Mouse (Mus musculus) kidney, adult 2 months (tissue): ENCODE results near the gene Spocd1. TPM values are rescaled to one million over a fixed set of nuclear protein-coding genes. Genes with fewer than 3 reads are reported as not detected.

Experiments used
- DNase-seq: peaks from one replicate; pipeline ENCODE4 v3.0.0; 2021
- H3K27ac ChIP-seq: fragments of 200-500 bp; 2 replicates; pipeline ENCODE4 v1.5.1; 2012; ENCODE audit warnings: low read depth, low read length, control low read depth, inconsistent platforms; ENCODE audit not compliant: insufficient read depth
- H3K27me3 ChIP-seq: fragments of 200-500 bp; replicated peaks from 2 replicates; pipeline ENCODE4 v1.6.1; 2012; ENCODE audit warnings: mild to moderate bottlenecking, moderate library complexity, low read length, inconsistent platforms; ENCODE audit not compliant: control insufficient read depth, insufficient read depth
- H3K36me3 ChIP-seq: fragments of 200-500 bp; 2 replicates; pipeline ENCODE4 v1.6.1; 2012; ENCODE audit warnings: mild to moderate bottlenecking, moderate library complexity, low read length, inconsistent platforms; ENCODE audit not compliant: control insufficient read depth, insufficient read depth
- H3K4me1 ChIP-seq: fragments of 200-500 bp; 2 replicates; pipeline ENCODE4 v1.6.1; 2011; ENCODE audit warnings: low read length; ENCODE audit not compliant: control insufficient read depth, insufficient read depth
- H3K4me3 ChIP-seq: fragments of 200-500 bp; 2 replicates; pipeline ENCODE4 v1.5.1; 2011; ENCODE audit warnings: mild to moderate bottlenecking, low read depth, low read length, control low read depth; ENCODE audit not compliant: insufficient read depth
- CTCF ChIP-seq: fragments of 200-500 bp; conservative IDR thresholded peaks from 2 replicates; pipeline ENCODE4 v1.5.1; 2011; ENCODE audit warnings: low read depth, mild to moderate bottlenecking, control low read depth, low read length, moderate library complexity, mixed read lengths; ENCODE audit not compliant: insufficient read depth, insufficient read length
- POLR2A ChIP-seq: fragments of 200-500 bp; IDR thresholded peaks from one replicate; pipeline ENCODE4 v1.6.1; 2011; ENCODE audit warnings: low read depth, low read length, control low read depth
- WGBS: fragments of 180-500 bp; shearing (Covaris S2); methylation state at CpG from one replicate; pipeline ENCODE4 v1.1.7; 2018; 5-methylcytosine and 5-hydroxymethylcytosine counted together
- polyA plus RNA-seq: library from polyadenylated mRNA; depleted of rRNA; stranded (reverse); fragments of >200 nt; gene quantifications from 2 replicates; pipeline ENCODE4 v1.2.3, GENCODE M21; 2012; rRNA removed

The Spocd1 gene
- not detected in 2 replicates for polyA plus RNA-seq

DNA sequence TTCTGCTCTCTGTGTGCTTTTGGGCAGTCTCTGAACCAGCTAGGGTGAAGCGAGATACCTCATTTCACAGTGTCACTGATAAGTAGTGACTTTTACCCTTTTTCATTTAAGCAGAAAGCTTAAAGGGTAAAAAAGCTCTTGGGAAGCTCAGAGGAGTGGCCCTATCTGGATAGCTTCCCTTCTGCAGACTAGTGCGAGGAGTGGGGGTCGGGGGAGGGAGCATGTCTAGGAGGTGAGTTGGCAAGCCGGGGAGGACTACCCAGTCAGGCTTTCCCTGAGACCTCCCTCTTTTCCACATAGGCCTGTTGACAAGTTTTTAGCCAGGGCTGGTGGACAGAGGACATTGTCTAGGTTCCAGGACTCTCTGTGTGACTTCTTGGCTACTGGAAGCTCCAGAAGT, at the start of gene Spocd1:
Gene Spocd1, plus strand, starts transcription at position 301 of the 400 bp plus-strand sequence.
- Histone ChIP-seq H3K4me1 (no peaks in the 10 kb centered on the region), H3K4me3 (no peak within 1 kb of the TSS), H3K27ac (no peak within 1 kb of the TSS), H3K27me3 (no peaks in the 10 kb centered on the region), H3K36me3 (no peaks in the 10 kb centered on the region)
- WGBS = 68% methylated on average over 4 of the region's 4 CpGs
- no peak for DNase-seq
- TF ChIP-seq CTCF (no peak), POLR2A (no peak)

DNA sequence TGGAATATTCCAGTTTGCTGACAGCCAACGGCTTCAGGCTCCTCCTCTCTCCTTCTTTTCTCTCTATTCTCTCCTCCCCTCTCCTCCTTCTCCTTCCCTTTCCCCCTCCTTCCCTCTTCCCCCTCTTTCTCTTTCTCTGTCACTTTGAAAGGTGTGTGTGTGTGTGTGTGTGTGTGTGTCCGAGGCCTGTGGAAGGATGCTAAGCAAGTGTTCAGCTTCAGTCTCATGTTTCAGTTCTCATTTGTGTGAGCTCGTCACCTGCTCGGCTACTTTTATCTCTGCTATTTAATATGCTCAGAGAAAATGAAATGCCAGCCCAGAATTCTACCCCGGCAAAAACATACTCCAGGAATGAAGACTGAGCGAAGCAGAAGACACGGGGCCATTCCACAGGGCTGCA, 48.4 kb upstream of the Spocd1 start:
- Histone ChIP-seq H3K4me3 (no peak overlapping the region), H3K4me1 (peaks cover 7% of the 10 kb centered on the region), H3K27me3 (no peaks in the 10 kb centered on the region), H3K27ac (no peak overlapping the region), H3K36me3 (no peaks in the 10 kb centered on the region)
- TF ChIP-seq CTCF (no peak), POLR2A (no peak)
- WGBS = 77% methylated on average over 7 of the region's 7 CpGs
- no peak for DNase-seq

DNA sequence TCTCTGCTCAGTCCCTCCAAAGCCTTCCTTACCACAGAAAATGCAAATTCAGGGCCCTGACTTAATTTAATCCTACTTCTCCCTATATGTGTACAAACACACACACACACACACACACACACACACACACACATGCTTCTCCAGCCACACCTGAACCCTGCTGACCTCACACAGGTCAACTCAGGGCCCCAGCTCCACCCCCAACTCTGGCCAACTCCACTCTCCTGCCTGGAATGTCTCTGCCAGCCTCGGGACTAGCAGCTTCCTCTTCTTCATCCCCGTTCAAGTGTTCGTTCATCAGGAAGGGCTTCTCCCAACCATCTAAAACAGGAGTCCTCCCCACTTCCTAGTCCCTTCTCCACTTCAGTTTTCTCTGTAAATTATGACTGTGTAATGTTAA, 47.4 kb upstream of the Spocd1 start:
- Histone ChIP-seq H3K36me3 (no peaks in the 10 kb centered on the region), H3K27ac (no peak overlapping the region), H3K4me1 (peaks cover 7% of the 10 kb centered on the region), H3K4me3 (no peak overlapping the region), H3K27me3 (no peaks in the 10 kb centered on the region)
- DNase-seq = no peak
- TF ChIP-seq POLR2A (no peak), CTCF (no peak)
- 28% methylated on average over 3 of the region's 3 CpGs for WGBS

DNA sequence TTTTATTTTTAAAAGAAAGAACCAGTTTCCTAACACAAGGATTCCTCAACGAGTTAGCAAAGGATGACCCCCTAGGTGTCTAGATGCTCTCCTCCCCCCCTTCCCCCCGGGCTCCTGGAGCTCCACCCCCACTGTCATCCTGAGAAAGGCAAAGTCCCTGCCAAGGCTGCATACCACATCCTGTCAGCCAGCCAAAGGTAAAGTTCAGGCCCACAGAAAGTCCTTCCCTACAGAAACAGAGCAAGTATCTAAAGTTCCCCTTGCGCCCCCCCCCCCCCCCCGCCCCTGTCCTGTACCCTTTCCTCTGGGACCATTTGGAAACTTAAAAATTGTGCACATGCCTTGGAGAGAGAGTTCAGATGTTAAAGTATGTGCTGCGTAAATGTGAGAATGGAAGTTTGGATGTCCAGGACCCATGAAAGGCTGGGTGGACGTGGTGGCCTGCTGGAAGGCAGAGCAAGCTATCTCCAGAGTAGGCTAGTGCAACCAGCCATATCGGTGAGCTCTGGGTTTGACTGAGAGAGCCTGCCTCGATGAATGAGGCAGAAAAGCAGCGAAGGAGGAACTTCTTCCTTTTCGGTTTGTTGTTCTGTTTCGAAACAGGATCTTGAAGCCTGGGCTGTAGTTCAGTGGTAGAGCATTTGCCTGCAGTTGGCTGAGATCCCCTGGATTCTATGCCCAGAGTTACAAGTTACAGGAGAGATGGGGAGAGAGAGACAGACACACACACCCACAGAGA, 46.3 kb upstream of the Spocd1 start:
- TF ChIP-seq CTCF = no peak
- no peak for TF ChIP-seq POLR2A

DNA sequence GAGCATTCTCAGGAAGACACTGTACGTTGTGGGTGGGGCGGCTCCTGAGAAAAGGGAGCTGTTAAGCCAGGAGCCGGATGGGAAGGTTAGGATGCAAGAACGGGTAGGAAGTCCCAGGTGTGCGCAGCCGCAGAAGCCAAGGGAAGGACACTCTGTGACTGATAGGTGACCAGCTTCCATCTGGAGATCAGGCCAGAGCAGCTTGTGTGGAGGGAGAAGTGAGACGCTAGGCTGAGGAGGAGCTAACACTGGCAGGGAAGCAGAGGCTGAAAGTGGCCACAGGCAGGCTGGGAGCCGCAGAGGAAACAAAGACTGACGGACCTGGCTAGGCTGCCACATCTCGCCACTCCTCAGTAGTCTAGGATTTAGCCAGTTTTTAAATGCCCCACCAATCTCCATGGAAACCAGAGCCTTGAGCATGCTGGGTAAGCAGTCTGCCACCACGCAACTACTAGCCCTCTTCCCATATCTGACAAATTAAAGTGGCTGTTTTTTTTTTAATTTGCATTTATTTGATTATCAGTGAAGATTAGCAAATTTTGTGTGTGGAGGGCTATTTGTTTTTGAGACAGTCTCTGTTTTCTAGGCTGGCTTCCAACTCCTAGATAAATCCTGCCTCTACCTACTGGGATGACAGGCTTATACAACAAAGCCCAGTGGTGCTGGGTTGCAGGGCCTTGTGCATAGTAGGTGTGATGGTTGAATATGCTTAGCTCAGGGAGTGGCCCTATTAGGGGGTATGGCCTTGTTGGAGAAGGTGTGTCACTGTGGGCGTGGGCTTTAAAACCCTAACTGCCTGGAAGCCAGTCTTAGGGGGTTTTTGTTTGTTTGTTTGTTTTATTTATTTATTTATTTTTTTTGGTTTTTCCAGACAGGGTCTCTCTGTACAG, 44.8 kb upstream of the Spocd1 start:
- 88% methylated on average over 12 of the region's 12 CpGs for WGBS
- no peaks in the 10 kb centered on the region for H3K27me3 ChIP-seq
- DNase-seq = no peak
- no peak overlapping the region for H3K4me3 ChIP-seq
- H3K4me1 ChIP-seq = peaks cover 3% of the 10 kb centered on the region; the same call in 1 of the 2 replicates
- no peak overlapping the region for H3K27ac ChIP-seq
- TF ChIP-seq CTCF (no peak), POLR2A (no peak)
- H3K36me3 ChIP-seq = no peaks in the 10 kb centered on the region

More for the DNA sequence above, 46.3 kb upstream of the Spocd1 start:
- WGBS = 21% methylated on average over 11 of the region's 11 CpGs
- Histone ChIP-seq H3K27me3 (no peaks in the 10 kb centered on the region), H3K4me3 (peak overlapping the region; percentile 5; the same call in 1 of the 2 replicates), H3K27ac (peak overlapping the region; percentile 21; the same call in 1 of the 2 replicates), H3K36me3 (no peaks in the 10 kb centered on the region), H3K4me1 (peaks cover 6% of the 10 kb centered on the region)
- DNase-seq = peak; percentile 71

DNA sequence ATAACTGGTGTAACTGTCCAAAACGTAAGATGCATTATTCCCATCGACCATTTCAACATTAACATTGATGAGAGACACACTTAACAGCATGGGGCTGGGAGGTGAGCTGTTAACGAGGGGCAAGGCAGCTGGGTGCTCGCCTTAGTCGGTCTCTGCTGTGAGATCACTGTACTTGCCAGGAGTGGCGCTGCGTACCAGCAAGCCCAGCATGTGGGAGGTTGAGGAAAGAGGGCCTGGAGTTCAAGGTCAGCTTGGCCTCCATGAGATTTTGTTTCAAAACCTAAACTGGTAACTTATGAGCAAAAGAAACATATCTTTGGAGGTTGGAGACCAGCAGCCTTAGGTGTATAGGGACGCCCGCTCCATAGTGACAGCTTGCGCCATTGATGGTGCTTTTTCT, 39.4 kb upstream of the Spocd1 start:
- no peak for TF ChIP-seq POLR2A
- TF ChIP-seq CTCF = no peak

DNA sequence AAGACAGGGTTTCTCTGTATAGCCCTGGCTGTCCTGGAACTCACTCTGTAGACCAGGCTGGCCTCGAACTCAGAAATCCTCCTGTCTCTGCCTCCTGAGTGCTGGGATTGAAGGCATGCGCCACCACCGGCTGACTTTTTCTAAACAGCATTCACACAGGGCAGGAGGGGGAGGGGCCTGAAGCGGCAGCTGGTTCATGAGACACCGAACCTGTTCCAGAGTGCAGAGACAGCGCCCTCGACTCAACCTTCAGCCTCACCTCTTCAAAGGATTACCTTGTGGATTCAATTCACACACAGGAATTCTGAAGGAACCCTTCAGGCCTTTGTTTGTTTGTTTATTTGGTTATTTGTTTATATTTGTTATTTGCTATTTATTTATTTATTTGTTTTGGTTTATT, 39.0 kb upstream of the Spocd1 start:
- WGBS = 92% methylated on average over 7 of the region's 7 CpGs
- DNase-seq = no peak
- Histone ChIP-seq H3K36me3 (no peaks in the 10 kb centered on the region), H3K27ac (no peak overlapping the region), H3K4me1 (no peaks in the 10 kb centered on the region; the same call in 1 of the 2 replicates), H3K27me3 (no peaks in the 10 kb centered on the region), H3K4me3 (no peak overlapping the region)
- TF ChIP-seq CTCF (no peak), POLR2A (no peak)

More for the DNA sequence above, 39.4 kb upstream of the Spocd1 start:
- WGBS = 84% methylated on average over 10 of the region's 10 CpGs
- DNase-seq = no peak
- no peaks in the 10 kb centered on the region for H3K36me3 ChIP-seq
- no peaks in the 10 kb centered on the region; the same call in 1 of the 2 replicates for H3K4me1 ChIP-seq
- H3K4me3 ChIP-seq = no peak overlapping the region
- no peaks in the 10 kb centered on the region for H3K27me3 ChIP-seq
- no peak overlapping the region for H3K27ac ChIP-seq
